In genomic region chr1:131193746-131194145, GRCm38 (mm10) we compare ENCODE assay signal across 27 mouse cellular contexts. TPM values are rescaled to one million over a fixed set of nuclear protein-coding genes. Genes with fewer than 3 reads are reported as not detected.
A peak's percentile ranks its signal among the peaks of the same experiment; 100 is the strongest.
DNase-seq lines count a peak whose midpoint lies in the region; ATAC-seq and TF ChIP-seq lines count a peak whose summit lies in the region.
"Had no signal": no experiment of that assay in that cellular context is flagged by ENCODE, and none has a peak within 500 bp of the region (broad histone marks: within the 10 kb centered on the region; RNA-seq: fewer than 3 reads in every experiment).

No protein-coding gene starts in this region.

- no peak for TF ChIP-seq EP300 in lung, postnatal 0 days (IDR thresholded peaks at IDR 0.05)

- no peaks in the 10 kb centered on the region for H3K9me3 ChIP-seq in kidney, embryonic 16.5 days (ENCODE audit: low read length)
- no peaks in the 10 kb centered on the region for H3K9me3 ChIP-seq in lung, postnatal 0 days (ENCODE audit: low read length)
- H3K9me3 ChIP-seq: embryonic facial prominence, embryonic 13.5 days; forebrain, embryonic 12.5 days; heart, embryonic 15.5 days; liver, embryonic 13.5 days; lung, embryonic 15.5 days; megakaryocyte, embryonic 14.5 days; neural tube, embryonic 13.5 days had no signal

- H3K4me2 ChIP-seq in kidney, embryonic 16.5 days (replicated peaks; ENCODE audit: low read depth, low read length) = no peak overlapping the region
- no peak overlapping the region for H3K4me2 ChIP-seq in lung, postnatal 0 days (replicated peaks; ENCODE audit: low read depth, low read length)
- H3K4me2 ChIP-seq: embryonic facial prominence, embryonic 13.5 days; forebrain, embryonic 12.5 days; heart, embryonic 15.5 days; hindbrain, embryonic 14.5 days; liver, embryonic 13.5 days; lung, embryonic 15.5 days; neural tube, embryonic 13.5 days had no signal

- no peaks in the 10 kb centered on the region for H3K27me3 ChIP-seq in kidney, adult 2 months (replicated peaks; ENCODE audit: control insufficient read depth, insufficient read depth, low read length)
- no peaks in the 10 kb centered on the region for H3K27me3 ChIP-seq in kidney, embryonic 16.5 days (ENCODE audit: insufficient read depth, low read length)
- H3K27me3 ChIP-seq in lung, postnatal 0 days (replicated peaks; ENCODE audit: insufficient read depth, low read length) = no peaks in the 10 kb centered on the region
- H3K27me3 ChIP-seq: embryonic facial prominence, embryonic 13.5 days; forebrain, embryonic 12.5 days; heart, embryonic 15.5 days; liver, embryonic 13.5 days; lung, embryonic 15.5 days; megakaryocyte, embryonic 14.5 days; neural tube, embryonic 13.5 days had no signal

- no peak for ATAC-seq in kidney, embryonic 16.5 days (ENCODE audit: low FRiP score, low TSS enrichment)
- ATAC-seq in lung, postnatal 0 days = peak; percentile 32; the same call in 1 of the 2 replicates

- no peak for TF ChIP-seq POLR2A in kidney, adult 2 months (IDR thresholded peaks at IDR 0.05; ENCODE audit: low read depth, low read length)

- no peak for TF ChIP-seq CTCF in kidney, adult 2 months (conservative IDR thresholded peaks at IDR 0.05; ENCODE audit: insufficient read depth, insufficient read length, low read depth, low read length)
- TF ChIP-seq CTCF in lung, postnatal 0 days (IDR thresholded peaks at IDR 0.05) = no peak

- DNase-seq in kidney, adult 2 months = peak; percentile 58
- peak; percentile 51 for DNase-seq in kidney, postnatal 14 days
- DNase-seq in lung, postnatal 0 days (ENCODE audit: low spot score) = no peak
- DNase-seq in naive thymus-derived CD4-positive, alpha-beta T cell, adult 2 months (ENCODE audit: low read depth) = peak; percentile 37
- no peak for DNase-seq in layer of hippocampus, postnatal 14 days (ENCODE audit: low spot score in 2 of 2)
- no peak for DNase-seq in urinary bladder, postnatal 10 days (ENCODE audit: low spot score)
- DNase-seq in urinary bladder, postnatal 36 days (ENCODE audit: low spot score in 2 of 2) = no peak
- DNase-seq: adrenal gland, postnatal 10 days; B cell, adult 2 months; cerebellum, adult 2 months; cerebellum, postnatal 25 days; embryo, embryonic 11 days; gastrocnemius, adult 2 months; heart, postnatal 4 days; liver, embryonic 13.5 days; midbrain, embryonic 14.5 days; thymus, adult 18-20 months; thymus, postnatal 4 days had no signal

- 42% methylated on average over 3 of the region's 3 CpGs for WGBS in kidney, adult 2 months
- WGBS in kidney, embryonic 16.5 days = 43% methylated on average over 3 of the region's 3 CpGs
- 35% methylated on average over 3 of the region's 3 CpGs for whole genome bisulfite sequencing in lung, postnatal 0 days

- H3K4me3 ChIP-seq in kidney, adult 2 months (ENCODE audit: insufficient read depth, low read depth, low read length) = no peak overlapping the region
- H3K4me3 ChIP-seq in kidney, embryonic 16.5 days (ENCODE audit: low read length) = no peak overlapping the region
- H3K4me3 ChIP-seq in lung, postnatal 0 days (ENCODE audit: low read depth, low read length) = no peak overlapping the region
- H3K4me3 ChIP-seq: embryonic facial prominence, embryonic 13.5 days; erythroblast, embryonic 14.5 days; forebrain, embryonic 12.5 days; gastrocnemius, adult 2 months; heart, embryonic 15.5 days; liver, embryonic 13.5 days; lung, embryonic 15.5 days; megakaryocyte, embryonic 14.5 days; neural tube, embryonic 13.5 days had no signal

- no peaks in the 10 kb centered on the region; the same call in 1 of the 2 replicates for H3K4me1 ChIP-seq in kidney, adult 2 months (ENCODE audit: control insufficient read depth, insufficient read depth, low read length)
- no peaks in the 10 kb centered on the region for H3K4me1 ChIP-seq in kidney, embryonic 16.5 days (ENCODE audit: insufficient read depth, low read length)
- H3K4me1 ChIP-seq in lung, postnatal 0 days (ENCODE audit: insufficient read depth, low read depth, low read length) = no peaks in the 10 kb centered on the region
- H3K4me1 ChIP-seq: embryonic facial prominence, embryonic 13.5 days; forebrain, embryonic 12.5 days; neural tube, embryonic 13.5 days had no signal

- no peaks in the 10 kb centered on the region for H3K36me3 ChIP-seq in kidney, adult 2 months (ENCODE audit: control insufficient read depth, insufficient read depth, low read length)
- no peaks in the 10 kb centered on the region for H3K36me3 ChIP-seq in kidney, embryonic 16.5 days (ENCODE audit: insufficient read depth, low read length)
- no peaks in the 10 kb centered on the region for H3K36me3 ChIP-seq in lung, postnatal 0 days (ENCODE audit: insufficient read depth, low read length)
- H3K36me3 ChIP-seq: embryonic facial prominence, embryonic 13.5 days; forebrain, embryonic 12.5 days; heart, embryonic 15.5 days; liver, embryonic 13.5 days; lung, embryonic 15.5 days; neural tube, embryonic 13.5 days had no signal

- H3K9ac ChIP-seq in kidney, embryonic 16.5 days (replicated peaks; ENCODE audit: low read length) = no peak overlapping the region
- H3K9ac ChIP-seq in lung, postnatal 0 days (replicated peaks; ENCODE audit: low read depth) = no peak overlapping the region
- H3K9ac ChIP-seq: embryonic facial prominence, embryonic 13.5 days; forebrain, embryonic 12.5 days; heart, embryonic 15.5 days; hindbrain, embryonic 14.5 days; liver, embryonic 13.5 days; lung, embryonic 15.5 days; neural tube, embryonic 13.5 days had no signal

- no peak overlapping the region for H3K27ac ChIP-seq in kidney, adult 2 months (ENCODE audit: insufficient read depth, low read depth, low read length)
- no peak overlapping the region for H3K27ac ChIP-seq in kidney, embryonic 16.5 days (ENCODE audit: low read length)
- H3K27ac ChIP-seq in lung, postnatal 0 days (ENCODE audit: low read length) = no peak overlapping the region
- H3K27ac ChIP-seq: embryonic facial prominence, embryonic 13.5 days; forebrain, embryonic 12.5 days; gastrocnemius, adult 2 months; heart, embryonic 15.5 days; hindbrain, embryonic 14.5 days; liver, embryonic 13.5 days; lung, embryonic 15.5 days; neural tube, embryonic 13.5 days had no signal

RNA-seq across cellular contexts. Expression of gene Eif2d, which starts 40.8 kb away (rescaled TPM):
- polyA plus RNA-seq in kidney, adult 2 months (2012; rRNA removed) = 32.1 and 35.5 TPM in 2 replicates
- 70.0 and 70.5 TPM in 2 replicates for polyA plus RNA-seq in kidney, embryonic 16.5 days (2015; fragmentation: Nextera tagmentation; extraction: Ambion mirVana)
- 36.3 and 42.5 TPM in 2 replicates for polyA plus RNA-seq in lung, postnatal 0 days (2015; fragmentation: Nextera tagmentation; extraction: Ambion mirVana)
- total RNA-seq in layer of hippocampus, postnatal 14 days (2021) = 10 to 100 TPM; 38.8 to 39.2 TPM

RNA-seq across cellular contexts. Expression of gene Rassf5, which starts 51.3 kb away (rescaled TPM):
- polyA plus RNA-seq in kidney, adult 2 months (2012; rRNA removed) = 3.8 and 5.7 TPM in 2 replicates
- 2.6 and 3.1 TPM in 2 replicates for polyA plus RNA-seq in kidney, embryonic 16.5 days (2015; fragmentation: Nextera tagmentation; extraction: Ambion mirVana)
- 7.5 and 8.3 TPM in 2 replicates for polyA plus RNA-seq in lung, postnatal 0 days (2015; fragmentation: Nextera tagmentation; extraction: Ambion mirVana)
- total RNA-seq in layer of hippocampus, postnatal 14 days (2021) = 10 to 100 TPM; 20.4 to 22.8 TPM
- polyA plus RNA-seq: erythroblast, embryonic 14.5 days had no signal

RNA-seq across cellular contexts. Expression of gene Dyrk3, which starts 55.6 kb away (rescaled TPM):
- polyA plus RNA-seq in kidney, adult 2 months (2012; rRNA removed) = 0.94 and 1.4 TPM in 2 replicates
- 5.9 and 6.1 TPM in 2 replicates for polyA plus RNA-seq in kidney, embryonic 16.5 days (2015; fragmentation: Nextera tagmentation; extraction: Ambion mirVana)
- polyA plus RNA-seq in lung, postnatal 0 days (2015; fragmentation: Nextera tagmentation; extraction: Ambion mirVana) = 3.4 and 4.7 TPM in 2 replicates
- 10 to 100 TPM; 13.3 to 14.2 TPM for total RNA-seq in layer of hippocampus, postnatal 14 days (2021)
- total RNA-seq: gastrocnemius, adult 2 months had no signal

Comparison
In these comparisons a context has a peak if more than half of its experiments do, and no peak if none do; other contexts are left out.
1. DNase-seq: peak in kidney, adult 2 months (single experiment), kidney, postnatal 14 days (single experiment) and naive thymus-derived CD4-positive, alpha-beta T cell, adult 2 months (single experiment); none in lung, postnatal 0 days (single experiment), layer of hippocampus, postnatal 14 days (0 of 2), urinary bladder, postnatal 10 days (single experiment) and urinary bladder, postnatal 36 days (0 of 2).